Mouse (Mus musculus) C2C12 (cell line): Measurements from ENCODE around the gene Rsrc1.

Experiments
- CTCF ChIP-seq: IDR thresholded peaks from one replicate; pipeline ENCODE4 v1.5.1; 2011; ENCODE audit not compliant: control insufficient read depth, insufficient read depth, insufficient read length
- MAX ChIP-seq: IDR thresholded peaks from one replicate; pipeline ENCODE4 v1.6.1; 2011; ENCODE audit warnings: mild to moderate bottlenecking, control low read depth
- MYOD1 ChIP-seq: IDR thresholded peaks from one replicate; pipeline ENCODE4 v1.6.1; 2011; ENCODE audit warnings: low read depth; ENCODE audit not compliant: control insufficient read depth, insufficient read length
- MYOG ChIP-seq: IDR thresholded peaks from one replicate; pipeline ENCODE4 v1.6.1; 2011; ENCODE audit not compliant: control insufficient read depth, insufficient read length; ENCODE audit errors: extremely low read depth
- USF1 ChIP-seq: IDR thresholded peaks from one replicate; pipeline ENCODE4 v1.6.1; 2011; ENCODE audit warnings: low read depth, mild to moderate bottlenecking, control low read depth, moderate library complexity

DNA sequence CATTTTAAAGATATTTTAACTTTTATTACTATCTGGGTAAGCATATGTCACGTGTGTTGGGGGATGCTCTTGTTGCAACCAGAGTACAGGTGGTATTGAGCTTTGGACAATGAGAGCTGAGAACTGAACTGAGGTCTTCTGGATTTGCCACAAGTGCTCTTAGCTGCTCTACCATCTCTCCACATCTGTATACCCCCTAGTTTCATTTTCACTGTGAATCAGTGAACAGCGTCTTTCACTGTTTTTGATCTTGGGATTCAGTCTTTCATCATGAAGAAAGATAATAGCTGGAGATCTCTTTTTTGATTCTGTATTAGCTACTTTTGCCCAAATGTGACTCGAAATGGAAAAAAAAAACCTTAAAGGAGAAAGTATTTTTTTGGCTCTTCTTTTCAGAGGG, 127.2 kb downstream of the Rsrc1 start:
- TF ChIP-seq CTCF (no peak), MAX (no peak), MYOG (no peak), USF1 (no peak), MYOD1 (no peak)
